Mouse (Mus musculus) bone marrow, adult 2 months (tissue): ENCODE measurements around the gene Myh14.

Experiments
- CTCF ChIP-seq: fragments of 200-500 bp; IDR thresholded peaks from 2 replicates; pipeline ENCODE4 v1.5.1; 2011; ENCODE audit warnings: low read length, control low read depth; ENCODE audit not compliant: control insufficient read depth, insufficient read depth
- POLR2A ChIP-seq: fragments of 200-500 bp; IDR thresholded peaks from 2 replicates; pipeline ENCODE4 v1.6.1; 2011; ENCODE audit warnings: low read depth, mild to moderate bottlenecking, control low read depth, low read length, borderline replicate concordance; ENCODE audit not compliant: control insufficient read depth

DNA sequence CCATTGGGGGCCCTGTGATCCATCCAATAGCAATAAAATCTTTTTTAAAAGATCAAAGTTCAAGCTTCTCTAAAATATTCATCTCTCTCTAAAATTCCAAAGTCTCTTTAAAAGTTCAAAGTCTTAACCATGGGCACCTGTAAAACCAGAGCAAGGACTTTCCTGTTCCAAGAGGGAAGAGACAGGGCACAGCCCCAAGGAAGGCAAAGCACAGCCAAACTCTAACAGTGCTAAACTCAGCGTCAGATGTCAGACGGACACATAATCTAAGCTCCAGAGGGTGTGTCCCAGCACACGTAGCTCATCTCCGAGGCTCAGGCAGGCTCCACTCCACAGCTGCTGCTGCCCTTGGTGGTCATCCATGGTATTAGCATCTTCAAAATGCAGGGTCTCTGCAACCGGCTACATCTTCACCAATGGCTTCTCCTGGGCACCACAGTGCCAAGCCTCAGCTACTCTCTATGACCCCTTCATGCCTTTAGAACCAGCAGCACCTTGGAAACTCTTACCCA is 94.3 kb downstream of the Myh14 start:
- TF ChIP-seq CTCF (no peak), POLR2A (no peak)
